Mouse (Mus musculus): ENCODE results near the gene Zswim8.

DNA sequence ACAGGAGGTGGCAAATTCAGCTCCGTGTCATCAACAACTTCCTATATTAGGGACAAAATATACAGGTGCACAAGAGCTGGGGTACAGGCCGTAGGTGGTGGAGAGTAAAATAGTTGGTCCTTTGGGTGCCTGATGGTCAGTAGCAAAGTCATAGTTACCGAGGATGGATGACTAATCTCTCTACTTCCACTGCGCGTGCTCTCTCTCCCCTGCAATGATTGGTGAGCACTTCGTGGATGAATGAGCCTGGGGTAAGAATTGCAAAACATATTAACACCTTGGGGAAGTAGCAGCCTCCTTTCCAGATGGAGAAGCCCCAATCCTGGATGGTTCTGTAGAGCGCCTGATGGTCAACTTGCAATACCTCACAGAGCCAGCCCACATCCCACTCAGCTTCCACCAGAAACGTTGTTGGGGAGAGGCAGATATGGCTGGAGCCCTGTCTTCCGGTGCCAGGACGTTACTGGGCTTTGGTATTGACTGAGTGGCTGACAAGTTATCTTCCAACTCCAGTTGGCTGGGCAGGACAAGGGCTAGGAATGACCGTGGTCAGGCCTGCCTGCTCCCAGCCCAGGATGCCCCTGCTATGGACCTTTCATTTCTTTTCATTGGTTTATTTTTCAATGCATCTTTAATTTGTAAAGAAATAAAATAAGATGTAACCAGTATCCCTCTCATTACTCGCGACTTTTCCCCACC, 13.0 kb upstream of the Zswim8 start:
- TF ChIP-seq CTCF (IDR thresholded peaks at IDR 0.05; ENCODE audit: low read depth, low read length) (no peak), GATA1 (IDR thresholded peaks at IDR 0.05; ENCODE audit: borderline replicate concordance, low read length) (no peak), POLR2AphosphoS5 (IDR thresholded peaks at IDR 0.05; ENCODE audit: insufficient replicate concordance, low read depth, low read length) (0 out of 2 replicates have a peak, but pooled peaks have one; percentile 10)
